Mouse (Mus musculus) retina, postnatal 7 days (tissue): ENCODE measurements at regions not wholly inside any gene's neighbourhood (a gene's known extent, or its start where the extent isn't known, plus 50 kb on each side); places are given as distances from the start of the nearest gene placed in this dataset.

Experiments used
- DNase-seq: peaks from one replicate; pipeline ENCODE4 v3.0.0-alpha.2; 2012; ENCODE audit warnings: low read depth, low spot score

GRCm38 (mm10) chr1:35783427-35783826 is 284.8 kb upstream of the Hs6st1 start:
- DNase-seq, result no peak

GRCm38 (mm10) chr1:35786241-35786640 is 282.0 kb upstream of the Hs6st1 start:
- no peak for DNase-seq

- DNase-seq, result no peak
Measured at GRCm38 (mm10) chr1:35786668-35787213, 281.5 kb upstream of the Hs6st1 start.

- DNase-seq, result no peak
Measured at GRCm38 (mm10) chr1:35797064-35797463, 271.1 kb upstream of the Hs6st1 start.

GRCm38 (mm10) chr1:35797526-35797925 is 270.7 kb upstream of the Hs6st1 start:
- no peak for DNase-seq

GRCm38 (mm10) chr1:35805546-35805945 is 262.7 kb upstream of the Hs6st1 start:
- no peak for DNase-seq

GRCm38 (mm10) chr1:35806329-35806728 is 261.9 kb upstream of the Hs6st1 start:
- DNase-seq, result no peak

GRCm38 (mm10) chr1:35806731-35807130 is 261.5 kb upstream of the Hs6st1 start:
- no peak for DNase-seq

GRCm38 (mm10) chr1:35808894-35809293 is 259.3 kb upstream of the Hs6st1 start:
- no peak for DNase-seq

GRCm38 (mm10) chr1:35809341-35809740 is 258.9 kb upstream of the Hs6st1 start:
- DNase-seq, result no peak

GRCm38 (mm10) chr1:35810571-35811342 is 257.4 kb upstream of the Hs6st1 start:
- no peak for DNase-seq

GRCm38 (mm10) chr1:35811380-35811779 is 256.8 kb upstream of the Hs6st1 start:
- peak; percentile 4 for DNase-seq

- no peak for DNase-seq
Measured at GRCm38 (mm10) chr1:35811795-35812194, 256.4 kb upstream of the Hs6st1 start.

- DNase-seq, result no peak
Measured at GRCm38 (mm10) chr1:35813625-35814024, 254.6 kb upstream of the Hs6st1 start.

- DNase-seq, result no peak
Measured at GRCm38 (mm10) chr1:35814207-35814606, 254.0 kb upstream of the Hs6st1 start.

GRCm38 (mm10) chr1:35814751-35815150 is 253.4 kb upstream of the Hs6st1 start:
- no peak for DNase-seq

- no peak for DNase-seq
Measured at GRCm38 (mm10) chr1:35821791-35822190, 246.4 kb upstream of the Hs6st1 start.

- no peak for DNase-seq
Measured at GRCm38 (mm10) chr1:35822376-35823202, 245.6 kb upstream of the Hs6st1 start.

- DNase-seq, result no peak
Measured at GRCm38 (mm10) chr1:35823496-35823895, 244.7 kb upstream of the Hs6st1 start.

- no peak for DNase-seq
Measured at GRCm38 (mm10) chr1:35823981-35824880, 244.0 kb upstream of the Hs6st1 start.

- DNase-seq, result no peak
Measured at GRCm38 (mm10) chr1:35825531-35825966, 242.7 kb upstream of the Hs6st1 start.
